ENCODE assay signal across 8 mouse cellular contexts in genomic region chr17:70377020-70377419, GRCm38 (mm10).
A peak's percentile ranks its signal among the peaks of the same experiment; 100 is the strongest.
DNase-seq lines count a peak whose midpoint lies in the region; ATAC-seq lines count a peak whose summit lies in the region.

No protein-coding gene starts in this region.

- intact Hi-C loops in left cerebral cortex, postnatal 4 days (cut with DNase I): no loop called here

- peak; percentile 29 for DNase-seq in cerebellum, adult 11 months
- DNase-seq in layer of hippocampus, postnatal 10 days (ENCODE audit: low spot score in 2 of 2): peak; percentile 26 to 49
- DNase-seq in layer of hippocampus, postnatal 36 days: no peak
- peak; percentile 40 to 45 for DNase-seq in adrenal gland, postnatal 36 days
- peak; percentile 42 for DNase-seq in left cerebral cortex, postnatal 4 days
- DNase-seq in urinary bladder, postnatal 14 days (ENCODE audit: low spot score): no peak

- no peak for ATAC-seq in cerebellum, adult (ENCODE audit: insufficient number of reproducible peaks, low FRiP score, low TSS enrichment)
- no peak for ATAC-seq in erythroid progenitor cell, adult 5-6 weeks (replicated peaks; ENCODE audit: low FRiP score, poor library complexity, severe bottlenecking)

Comparison
In these comparisons a context has a peak if more than half of its experiments do, and no peak if none do; other contexts are left out.
1. DNase-seq: peak in cerebellum, adult 11 months (single experiment), layer of hippocampus, postnatal 10 days (2 of 2), adrenal gland, postnatal 36 days (2 of 2) and left cerebral cortex, postnatal 4 days (single experiment); none in layer of hippocampus, postnatal 36 days (0 of 2) and urinary bladder, postnatal 14 days (single experiment).